Mouse (Mus musculus) forebrain, embryonic 14.5 days (tissue): ENCODE measurements around the gene Rpl11. TPM values are rescaled to one million over a fixed set of nuclear protein-coding genes. Genes with fewer than 3 reads are reported as not detected.

ENCODE experiments used
- ATAC-seq: fragments of 200-750 bp; cut with Nextera tagmentation; 2 replicates; pipeline ENCODE4 v1.8.0; 2017; ENCODE audit warnings: mild to moderate bottlenecking, moderate library complexity
- DNase-seq: peaks from one replicate; pipeline ENCODE4 v3.0.0-alpha.2; 2015; ENCODE audit warnings: low spot score
- H3K27ac ChIP-seq: fragments of 300-500 bp; sonication (generic); 2 replicates; pipeline ENCODE4 v1.5.1; 2014; ENCODE audit warnings: low read depth, mild to moderate bottlenecking, control low read depth, low read length, moderate library complexity
- H3K27me3 ChIP-seq: fragments of 300-500 bp; sonication (generic); replicated peaks from 2 replicates; pipeline ENCODE4 v1.6.1; 2014; ENCODE audit warnings: low read length, control low read depth, mixed read lengths; ENCODE audit not compliant: control insufficient read depth, insufficient read depth
- H3K36me3 ChIP-seq: fragments of 300-500 bp; sonication (generic); 2 replicates; pipeline ENCODE4 v1.6.1; 2014; ENCODE audit warnings: low read length, control low read depth; ENCODE audit not compliant: control insufficient read depth, insufficient read depth
- H3K4me1 ChIP-seq: fragments of 300-500 bp; sonication (generic); 2 replicates; pipeline ENCODE4 v1.6.1; 2014; ENCODE audit warnings: antibody characterized with exemption, low read length, control low read depth; ENCODE audit not compliant: control insufficient read depth, insufficient read depth
- H3K4me2 ChIP-seq: fragments of 300-500 bp; sonication (generic); 2 replicates; pipeline ENCODE4 v1.6.1; 2014; ENCODE audit warnings: mild to moderate bottlenecking, control low read depth, low read length
- H3K4me3 ChIP-seq: fragments of 300-500 bp; sonication (generic); 2 replicates; pipeline ENCODE4 v1.5.1; 2014; ENCODE audit warnings: low read depth, low read length, control low read depth
- H3K9ac ChIP-seq: fragments of 300-500 bp; sonication (generic); 2 replicates; pipeline ENCODE4 v1.6.1; 2014; ENCODE audit warnings: mild to moderate bottlenecking, low read length, control low read depth, moderate library complexity
- H3K9me3 ChIP-seq: fragments of 300-500 bp; sonication (generic); replicated peaks from 2 replicates; pipeline ENCODE4 v1.6.1; 2016; ENCODE audit warnings: low read length, control low read depth, mixed read lengths; ENCODE audit not compliant: control insufficient read depth
- WGBS: fragments of 180-500 bp; shearing (Covaris S2); extraction: QIAGEN DNeasy Blood & Tissue Kit; methylation state at CpG from one replicate; pipeline ENCODE4 v1.1.7; 2014; 5-methylcytosine and 5-hydroxymethylcytosine counted together
- polyA plus RNA-seq: library from polyadenylated mRNA; unstranded; fragments of >200 nt; fragmentation: Nextera tagmentation; extraction: Ambion mirVana; gene quantifications from 2 replicates; pipeline ENCODE4 v1.2.1, GENCODE M21; 2014

Gene Rpl11
- polyA plus RNA-seq, 1 experiment from 2014 or later, result 459 TPM

GRCm38 (mm10) chr4:136091346-136091745, 38.1 kb upstream of the Rpl11 start:
- no peaks in the 10 kb centered on the region for H3K27me3 ChIP-seq
- no peak overlapping the region for H3K9ac ChIP-seq
- H3K9me3 ChIP-seq, result 0 out of 2 replicates have a peak, but pooled peaks cover 2% of the 10 kb centered on the region
- H3K4me3 ChIP-seq, result no peak overlapping the region
- ATAC-seq (no peak), DNase-seq (no peak)
- whole genome bisulfite sequencing, result 98% methylated on average over 4 of the region's 4 CpGs
- H3K4me1 ChIP-seq, result no peaks in the 10 kb centered on the region; the same call in 1 of the 2 replicates
- no peaks in the 10 kb centered on the region for H3K36me3 ChIP-seq
- H3K4me2 ChIP-seq, result no peak overlapping the region
- H3K27ac ChIP-seq, result no peak overlapping the region

GRCm38 (mm10) chr4:136089748-136090583, 36.7 kb upstream of the Rpl11 start:
- Histone ChIP-seq H3K4me1 (no peaks in the 10 kb centered on the region), H3K4me3 (no peak overlapping the region), H3K9me3 (0 out of 2 replicates have a peak, but pooled peaks cover 2% of the 10 kb centered on the region), H3K27me3 (no peaks in the 10 kb centered on the region), H3K36me3 (no peaks in the 10 kb centered on the region), H3K4me2 (no peak overlapping the region), H3K27ac (no peak overlapping the region), H3K9ac (no peak overlapping the region)
- no peak for DNase-seq
- 63% methylated on average over 11 of the region's 11 CpGs for WGBS
- ATAC-seq, result no peak

GRCm38 (mm10) chr4:136088971-136089747, 35.9 kb upstream of the Rpl11 start:
- ATAC-seq, result no peak
- Histone ChIP-seq H3K4me2 (no peak overlapping the region), H3K4me1 (no peaks in the 10 kb centered on the region), H3K27ac (no peak overlapping the region), H3K9me3 (0 out of 2 replicates have a peak, but pooled peaks cover 2% of the 10 kb centered on the region), H3K4me3 (no peak overlapping the region), H3K27me3 (no peaks in the 10 kb centered on the region), H3K9ac (no peak overlapping the region), H3K36me3 (no peaks in the 10 kb centered on the region)
- 33% methylated on average over 16 of the region's 16 CpGs for WGBS
- DNase-seq, result no peak

- no peak for DNase-seq
- no peak overlapping the region for H3K4me2 ChIP-seq
- no peaks in the 10 kb centered on the region for H3K4me1 ChIP-seq
- no peak overlapping the region for H3K9ac ChIP-seq
- 0 out of 2 replicates have a peak, but pooled peaks cover 2% of the 10 kb centered on the region for H3K9me3 ChIP-seq
- no peaks in the 10 kb centered on the region for H3K27me3 ChIP-seq
- H3K27ac ChIP-seq, result no peak overlapping the region
- no peaks in the 10 kb centered on the region for H3K36me3 ChIP-seq
- no peak overlapping the region for H3K4me3 ChIP-seq
- 71% methylated on average over 5 of the region's 5 CpGs for WGBS
- no peak for ATAC-seq
These were observed 35.1 kb upstream of the Rpl11 start for GRCm38 (mm10) chr4:136088364-136088763.

- H3K27me3 ChIP-seq, result 0 out of 2 replicates have a peak, but pooled peaks cover 4% of the 10 kb centered on the region
- no peak overlapping the region for H3K4me2 ChIP-seq
- H3K9me3 ChIP-seq, result 0 out of 2 replicates have a peak, but pooled peaks cover 2% of the 10 kb centered on the region
- no peak overlapping the region for H3K9ac ChIP-seq
- no peaks in the 10 kb centered on the region for H3K4me1 ChIP-seq
- DNase-seq, result no peak
- WGBS, result 94% methylated on average over 5 of the region's 5 CpGs
- H3K36me3 ChIP-seq, result no peaks in the 10 kb centered on the region
- ATAC-seq, result no peak
- H3K27ac ChIP-seq, result no peak overlapping the region
- H3K4me3 ChIP-seq, result no peak overlapping the region
These were observed 34.0 kb upstream of the Rpl11 start for GRCm38 (mm10) chr4:136087261-136087660.

GRCm38 (mm10) chr4:136084840-136085239, 31.6 kb upstream of the Rpl11 start:
- H3K9ac ChIP-seq, result no peak overlapping the region
- ATAC-seq (no peak), DNase-seq (no peak)
- H3K36me3 ChIP-seq, result no peaks in the 10 kb centered on the region
- H3K4me2 ChIP-seq, result no peak overlapping the region
- 96% methylated on average over 11 of the region's 11 CpGs for WGBS
- no peaks in the 10 kb centered on the region for H3K9me3 ChIP-seq
- H3K27me3 ChIP-seq, result peaks cover 14% of the 10 kb centered on the region
- H3K27ac ChIP-seq, result no peak overlapping the region
- no peak overlapping the region for H3K4me3 ChIP-seq
- no peaks in the 10 kb centered on the region for H3K4me1 ChIP-seq

- H3K27me3 ChIP-seq, result peaks cover 14% of the 10 kb centered on the region
- 85% methylated on average over 19 of the region's 19 CpGs for WGBS
- H3K27ac ChIP-seq, result no peak overlapping the region
- H3K4me3 ChIP-seq, result no peak overlapping the region
- no peak for ATAC-seq
- no peak overlapping the region for H3K4me2 ChIP-seq
- H3K4me1 ChIP-seq, result no peaks in the 10 kb centered on the region
- H3K36me3 ChIP-seq, result no peaks in the 10 kb centered on the region
- no peak overlapping the region for H3K9ac ChIP-seq
- H3K9me3 ChIP-seq, result no peaks in the 10 kb centered on the region
- no peak for DNase-seq
These were observed 30.3 kb upstream of the Rpl11 start for GRCm38 (mm10) chr4:136083269-136084105.

- H3K4me3 ChIP-seq, result peak overlapping the region; percentile 11
- peak overlapping the region; percentile 46 for H3K4me2 ChIP-seq
- no peaks in the 10 kb centered on the region for H3K36me3 ChIP-seq
- ATAC-seq (no peak), DNase-seq (no peak)
- H3K27me3 ChIP-seq, result peaks cover 14% of the 10 kb centered on the region
- H3K9me3 ChIP-seq, result no peaks in the 10 kb centered on the region
- WGBS, result 3% methylated on average over 27 of the region's 28 CpGs
- H3K4me1 ChIP-seq, result no peaks in the 10 kb centered on the region
- no peak overlapping the region for H3K27ac ChIP-seq
- H3K9ac ChIP-seq, result peak overlapping the region; percentile 26; the same call in 1 of the 2 replicates
These were observed 28.5 kb upstream of the Rpl11 start for GRCm38 (mm10) chr4:136081729-136082128.
